7 mouse cellular contexts compared by ENCODE assay signal in the genomic region with DNA sequence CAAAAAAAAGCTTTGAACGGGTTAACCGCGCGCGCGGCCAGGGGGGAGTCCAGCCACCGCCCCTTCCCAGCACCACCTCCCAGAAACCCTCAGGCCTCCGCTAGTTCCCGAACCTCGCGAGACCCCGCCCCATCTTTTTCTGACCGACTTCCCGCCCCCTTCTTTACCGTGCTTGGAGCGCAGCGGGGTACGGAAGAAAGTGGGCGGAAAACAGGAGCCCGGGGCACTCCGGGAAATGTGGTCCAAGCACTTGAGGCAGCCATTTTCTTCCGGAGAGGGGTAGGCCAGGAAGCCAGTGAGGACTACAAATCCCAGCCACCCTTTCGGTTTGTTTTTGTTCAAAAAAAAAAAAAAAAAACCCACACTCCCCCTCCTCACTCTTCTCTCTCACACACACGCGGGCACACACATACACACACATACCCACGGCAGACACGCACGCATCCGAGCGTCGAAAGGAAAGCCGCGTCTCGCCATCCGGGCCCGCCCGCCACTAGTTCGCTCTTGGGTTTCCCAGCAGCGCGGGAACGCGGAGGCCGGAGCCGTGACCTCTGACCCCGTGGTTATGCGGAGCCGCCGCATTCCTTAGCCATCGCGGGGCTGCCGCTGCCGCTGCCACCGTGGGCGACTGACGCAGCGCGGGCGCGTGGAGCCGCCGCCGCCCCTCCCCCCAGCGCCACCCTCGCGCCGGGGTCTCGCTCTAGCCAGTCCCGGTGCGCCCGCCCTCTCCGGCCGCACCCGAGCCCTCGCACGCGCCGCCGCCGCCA. TPM values are rescaled to one million over a fixed set of nuclear protein-coding genes. Genes with fewer than 3 reads are reported as not detected.
DNase-seq lines count a peak whose midpoint lies in the region; ATAC-seq lines count a peak whose summit lies in the region.

TSS of gene Asxl1 (plus strand) at position 376 of the 767 bp plus-strand sequence.

- ATAC-seq in embryonic facial prominence, embryonic 11.5 days (replicated peaks; ENCODE audit: insufficient number of reproducible peaks, low FRiP score, low TSS enrichment, low read depth): peak; percentile 97
- peak; percentile 86 for ATAC-seq in granulocyte monocyte progenitor cell, adult 5-6 weeks (replicated peaks; ENCODE audit: poor library complexity, severe bottlenecking)
- peak; percentile 99 for ATAC-seq in midbrain, embryonic 13.5 days

- 0 out of 2 replicates have a peak, but pooled peaks cover 2% of the 10 kb centered on the region for H3K4me1 ChIP-seq in embryonic facial prominence, embryonic 11.5 days (ENCODE audit: control insufficient read depth, insufficient read depth, low read length)
- H3K4me1 ChIP-seq in limb, embryonic 10.5 days: peaks cover 37% of the 10 kb centered on the region
- peaks cover 41% of the 10 kb centered on the region for H3K4me1 ChIP-seq in midbrain, embryonic 13.5 days (replicated peaks)

- DNase-seq in adrenal gland, postnatal 14 days: peak; percentile 98
- DNase-seq in embryonic facial prominence, embryonic 11.5 days (ENCODE audit: low spot score): peak; percentile 99
- peak; percentile 98 for DNase-seq in kidney, adult 11 months
- peak; percentile 98 for DNase-seq in limb, embryonic 10.5 days (ENCODE audit: low spot score)
- peak; percentile 82 for DNase-seq in spleen, adult 12 weeks (ENCODE audit: low spot score)

- no peaks in the 10 kb centered on the region for H3K9me3 ChIP-seq in embryonic facial prominence, embryonic 11.5 days (replicated peaks; ENCODE audit: control insufficient read depth, low read length)
- no peaks in the 10 kb centered on the region for H3K9me3 ChIP-seq in limb, embryonic 10.5 days (replicated peaks)
- H3K9me3 ChIP-seq in midbrain, embryonic 13.5 days: no peaks in the 10 kb centered on the region

- H3K27me3 ChIP-seq in embryonic facial prominence, embryonic 11.5 days (ENCODE audit: control insufficient read depth, insufficient read depth, low read length): no peaks in the 10 kb centered on the region
- H3K27me3 ChIP-seq in limb, embryonic 10.5 days (ENCODE audit: low read depth, poor library complexity, severe bottlenecking): no peaks in the 10 kb centered on the region
- H3K27me3 ChIP-seq in midbrain, embryonic 13.5 days: no peaks in the 10 kb centered on the region

- no peaks in the 10 kb centered on the region for H3K36me3 ChIP-seq in embryonic facial prominence, embryonic 11.5 days (replicated peaks; ENCODE audit: control insufficient read depth, insufficient read depth, low read depth, low read length)
- H3K36me3 ChIP-seq in limb, embryonic 10.5 days: peaks cover 30% of the 10 kb centered on the region
- H3K36me3 ChIP-seq in midbrain, embryonic 13.5 days: no peaks in the 10 kb centered on the region

- peak within 1 kb of the TSS; percentile 98 for H3K27ac ChIP-seq in embryonic facial prominence, embryonic 11.5 days (replicated peaks; ENCODE audit: low read depth, low read length)
- peak within 1 kb of the TSS; percentile 100 for H3K27ac ChIP-seq in limb, embryonic 10.5 days
- peak within 1 kb of the TSS; percentile 97 for H3K27ac ChIP-seq in midbrain, embryonic 13.5 days

- peak within 1 kb of the TSS; percentile 81 for H3K4me3 ChIP-seq in embryonic facial prominence, embryonic 11.5 days (ENCODE audit: low read depth, low read length)
- peak within 1 kb of the TSS; percentile 93 for H3K4me3 ChIP-seq in limb, embryonic 10.5 days
- H3K4me3 ChIP-seq in midbrain, embryonic 13.5 days (replicated peaks): peak within 1 kb of the TSS; percentile 83

- H3K4me2 ChIP-seq in embryonic facial prominence, embryonic 11.5 days (ENCODE audit: low read depth, low read length): peak within 1 kb of the TSS; percentile 65
- peak within 1 kb of the TSS; percentile 74 for H3K4me2 ChIP-seq in midbrain, embryonic 13.5 days (replicated peaks)

- WGBS in embryonic facial prominence, embryonic 11.5 days: under 1% methylated on average over 59 of the region's 79 CpGs
- WGBS in limb, embryonic 10.5 days: under 1% methylated on average over 79 of the region's 79 CpGs
- WGBS in midbrain, embryonic 13.5 days: under 1% methylated on average over 74 of the region's 79 CpGs

- peak within 1 kb of the TSS; percentile 98 for H3K9ac ChIP-seq in embryonic facial prominence, embryonic 11.5 days (replicated peaks; ENCODE audit: low read length)
- H3K9ac ChIP-seq in midbrain, embryonic 13.5 days (replicated peaks): peak within 1 kb of the TSS; percentile 92

RNA-seq across cellular contexts. Expression of gene Asxl1, which starts in this region (rescaled TPM):
- total RNA-seq in adrenal gland, postnatal 14 days (2021): 24.8 and 29.8 TPM in 2 replicates
- 20.4 and 21.0 TPM in 2 replicates for polyA plus RNA-seq in embryonic facial prominence, embryonic 11.5 days (2014; fragmentation: Nextera tagmentation; extraction: Ambion mirVana)
- total RNA-seq in granulocyte monocyte progenitor cell, adult 5-6 weeks (2014; fragmentation: Nextera tagmentation): 28.1 and 48.1 TPM in 2 replicates
- 19.9 and 21.2 TPM in 2 replicates for total RNA-seq in granulocyte monocyte progenitor cell, adult 5-6 weeks (2017)
- 17.0 and 17.2 TPM in 2 replicates for polyA plus RNA-seq in limb, embryonic 10.5 days (2016; fragmentation: Nextera tagmentation; extraction: Ambion mirVana)
- 9.9 and 10.4 TPM in 2 replicates for polyA plus RNA-seq in midbrain, embryonic 13.5 days (2015; fragmentation: Nextera tagmentation; extraction: Ambion mirVana)

Comparison
In these comparisons a context has a peak if more than half of its experiments do, and no peak if none do; other contexts are left out.
1. Peak in every context shown above with its lines: DNase-seq, ATAC-seq, H3K4me3 ChIP-seq and H3K27ac ChIP-seq.